Mouse (Mus musculus) cerebellum, postnatal 4 days (tissue): ENCODE results near the gene Otop3.
A peak's percentile ranks its signal among the peaks of the same experiment; 100 is the strongest.

ENCODE experiments used
- DNase-seq, 2 experiments: peaks; one replicate each; pipeline ENCODE4 v3.0.0; 2022; ENCODE audit warnings: low spot score in 2 of 2, mixed read lengths in 1 of 2

Gene Otop3

GRCm38 (mm10) chr11:115334531-115334930, at the start of gene Otop3:
Gene Otop3, plus strand, starts transcription at chr11:115334731.
- DNase-seq = no peak

GRCm38 (mm10) chr11:115285282-115285681, 49.2 kb upstream of the Otop3 start:
- DNase-seq = no peak

GRCm38 (mm10) chr11:115286201-115286993, 48.1 kb upstream of the Otop3 start:
- no peak for DNase-seq

- DNase-seq = no peak
These were observed 47.1 kb upstream of the Otop3 start for GRCm38 (mm10) chr11:115287386-115287785.

GRCm38 (mm10) chr11:115288305-115288704, 46.2 kb upstream of the Otop3 start:
- no peak for DNase-seq

- DNase-seq = no peak
These were observed 44.6 kb upstream of the Otop3 start for GRCm38 (mm10) chr11:115289885-115290284.

GRCm38 (mm10) chr11:115290314-115290713, 44.2 kb upstream of the Otop3 start:
- no peak for DNase-seq

- no peak for DNase-seq
These were observed 43.6 kb upstream of the Otop3 start for GRCm38 (mm10) chr11:115290919-115291318.

- DNase-seq = no peak
These were observed 43.0 kb upstream of the Otop3 start for GRCm38 (mm10) chr11:115291503-115291902.

- no peak for DNase-seq
These were observed 41.7 kb upstream of the Otop3 start for GRCm38 (mm10) chr11:115292631-115293375.

GRCm38 (mm10) chr11:115295939-115296338, 38.6 kb upstream of the Otop3 start:
- DNase-seq = no peak

- no peak for DNase-seq
These were observed 37.9 kb upstream of the Otop3 start for GRCm38 (mm10) chr11:115296471-115297210.

- peak in 1 of 2 experiments; percentile 44 for DNase-seq
These were observed 37.2 kb upstream of the Otop3 start, which contains the start of gene Fads6 for GRCm38 (mm10) chr11:115297214-115297826. Gene Fads6, minus strand, starts transcription at chr11:115297663.

GRCm38 (mm10) chr11:115298160-115298559, 36.4 kb upstream of the Otop3 start:
- no peak for DNase-seq

- no peak for DNase-seq
These were observed 33.8 kb upstream of the Otop3 start for GRCm38 (mm10) chr11:115300745-115301144.

- no peak for DNase-seq
These were observed 33.2 kb upstream of the Otop3 start for GRCm38 (mm10) chr11:115301351-115301750.

- DNase-seq = no peak
These were observed 31.4 kb upstream of the Otop3 start for GRCm38 (mm10) chr11:115303167-115303566.

- no peak for DNase-seq
These were observed 27.7 kb upstream of the Otop3 start, which contains the start of gene Otop2 for GRCm38 (mm10) chr11:115306863-115307262. Gene Otop2, plus strand, starts transcription at chr11:115307163.

- DNase-seq = no peak
These were observed 25.8 kb upstream of the Otop3 start for GRCm38 (mm10) chr11:115308781-115309180.

- no peak for DNase-seq
These were observed 20.3 kb upstream of the Otop3 start for GRCm38 (mm10) chr11:115314249-115314648.

- no peak for DNase-seq
These were observed 17.3 kb upstream of the Otop3 start for GRCm38 (mm10) chr11:115317204-115317603.
